Mouse (Mus musculus): ENCODE data around the gene Kpnb1.
A peak's percentile ranks its signal among the peaks of the same experiment; 100 is the strongest.

The Kpnb1 gene

DNA sequence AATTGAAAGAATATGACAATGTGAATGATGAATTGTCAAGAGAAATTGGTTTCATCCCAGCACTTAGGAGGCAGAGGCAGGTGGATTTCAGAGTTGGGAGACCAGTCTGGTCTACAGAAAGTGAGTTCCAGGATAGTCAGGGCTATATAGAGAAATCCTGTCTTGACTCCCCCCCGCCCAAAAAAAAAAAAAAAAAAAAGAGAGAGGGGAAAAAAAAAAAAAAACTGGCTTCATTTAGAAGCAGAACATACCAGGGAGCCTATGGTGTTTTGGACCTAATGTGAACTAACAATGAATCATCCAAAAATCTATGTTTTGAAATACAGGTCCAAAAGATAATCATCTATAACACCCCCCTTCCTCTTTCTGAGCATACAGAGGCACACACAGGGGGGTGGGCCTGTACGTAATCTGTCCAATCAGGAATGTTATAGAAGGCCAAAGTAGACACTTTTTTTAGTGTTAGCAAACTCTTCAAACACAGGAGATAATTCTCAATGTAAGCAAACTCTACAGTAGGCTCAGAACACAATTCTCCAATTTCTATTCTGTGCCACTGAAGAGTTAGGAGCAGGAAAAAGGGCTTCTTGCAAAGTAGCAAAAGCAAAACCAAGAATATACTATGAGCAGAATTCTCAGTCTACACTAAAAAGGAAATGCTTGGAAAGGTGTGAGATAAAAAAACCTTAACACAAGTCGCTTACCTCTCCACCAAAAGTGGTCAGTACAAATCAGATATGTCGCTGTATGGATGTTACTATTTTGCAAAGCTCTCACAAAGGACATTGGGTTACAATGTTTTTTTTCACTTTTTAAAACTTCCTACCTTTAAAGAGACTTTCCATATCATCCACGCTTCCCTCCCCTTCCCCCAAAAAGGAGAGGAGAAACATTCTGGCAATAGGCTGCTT, 1.7 kb downstream of the Kpnb1 start:
- no peak for DNase-seq

GRCm38 (mm10) chr11:97184875-97185274, 2.8 kb downstream of the Kpnb1 start:
- DNase-seq = peak; percentile 22

- no peak for DNase-seq
Observed at GRCm38 (mm10) chr11:97182446-97182845, 5.2 kb downstream of the Kpnb1 start.

GRCm38 (mm10) chr11:97181061-97181460, 6.6 kb downstream of the Kpnb1 start:
- no peak for DNase-seq

- no peak for DNase-seq
Observed at GRCm38 (mm10) chr11:97178198-97178597, 9.5 kb downstream of the Kpnb1 start.

DNA sequence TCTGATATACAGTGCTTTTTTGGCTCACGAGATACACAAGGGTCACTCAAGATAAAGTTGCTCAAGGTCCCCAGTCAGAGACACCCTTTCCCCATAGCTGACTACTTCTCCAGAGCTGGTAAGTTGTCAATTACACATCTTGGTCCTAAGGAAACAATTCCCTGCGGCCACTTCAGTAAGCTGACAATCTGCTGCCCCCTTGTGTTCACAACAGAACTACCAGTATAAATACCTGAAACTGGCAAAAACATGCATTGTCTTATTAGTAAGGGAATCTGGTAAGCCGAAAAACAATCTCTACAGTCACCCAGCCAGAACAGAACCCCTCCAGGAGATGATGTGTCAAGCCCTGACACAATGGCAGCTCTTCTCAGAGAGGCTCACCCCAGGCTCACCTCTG, 10.8 kb downstream of the Kpnb1 start:
- DNase-seq = peak; percentile 64

DNA sequence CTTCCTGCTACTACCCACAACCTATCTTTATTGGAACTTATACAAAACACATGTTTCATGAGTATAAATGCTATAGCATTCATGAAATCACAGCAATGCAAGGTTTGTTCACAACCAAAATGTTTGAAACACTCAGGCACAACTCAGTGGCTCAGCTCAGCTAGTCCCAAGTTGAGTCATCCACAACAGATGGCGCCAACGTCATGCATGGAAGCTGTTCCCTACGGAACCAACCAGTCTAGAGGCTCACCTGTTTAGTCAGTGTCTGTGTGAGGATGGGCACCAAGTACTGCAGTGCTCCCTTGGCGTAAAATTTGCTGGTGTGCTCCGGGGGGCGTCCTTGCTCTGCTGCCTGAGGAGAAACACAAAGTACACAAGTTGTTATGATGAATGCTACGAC, 12.2 kb downstream of the Kpnb1 start:
- DNase-seq = no peak

DNA sequence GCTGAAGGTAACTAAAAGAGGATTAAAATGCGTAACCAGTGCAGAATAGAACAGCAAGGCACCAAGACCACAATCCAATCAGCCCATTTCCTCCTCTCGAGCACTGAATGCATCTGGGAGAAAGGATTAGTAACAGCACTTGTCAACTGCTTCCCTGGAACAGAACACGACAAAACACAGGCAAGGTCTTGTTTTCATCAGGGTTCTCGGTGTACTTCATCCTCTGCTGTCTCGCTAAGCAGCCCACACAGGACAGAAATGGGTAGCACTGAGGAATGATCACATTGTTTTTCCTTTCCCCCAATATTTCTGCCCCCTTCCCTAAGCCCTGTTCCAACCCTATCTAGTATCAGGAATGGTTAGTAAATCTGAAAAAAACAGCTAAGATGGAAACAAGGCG, 27.3 kb downstream of the Kpnb1 start:
- DNase-seq = no peak

GRCm38 (mm10) chr11:97156999-97157398, 30.7 kb downstream of the Kpnb1 start:
- no peak for DNase-seq

DNA sequence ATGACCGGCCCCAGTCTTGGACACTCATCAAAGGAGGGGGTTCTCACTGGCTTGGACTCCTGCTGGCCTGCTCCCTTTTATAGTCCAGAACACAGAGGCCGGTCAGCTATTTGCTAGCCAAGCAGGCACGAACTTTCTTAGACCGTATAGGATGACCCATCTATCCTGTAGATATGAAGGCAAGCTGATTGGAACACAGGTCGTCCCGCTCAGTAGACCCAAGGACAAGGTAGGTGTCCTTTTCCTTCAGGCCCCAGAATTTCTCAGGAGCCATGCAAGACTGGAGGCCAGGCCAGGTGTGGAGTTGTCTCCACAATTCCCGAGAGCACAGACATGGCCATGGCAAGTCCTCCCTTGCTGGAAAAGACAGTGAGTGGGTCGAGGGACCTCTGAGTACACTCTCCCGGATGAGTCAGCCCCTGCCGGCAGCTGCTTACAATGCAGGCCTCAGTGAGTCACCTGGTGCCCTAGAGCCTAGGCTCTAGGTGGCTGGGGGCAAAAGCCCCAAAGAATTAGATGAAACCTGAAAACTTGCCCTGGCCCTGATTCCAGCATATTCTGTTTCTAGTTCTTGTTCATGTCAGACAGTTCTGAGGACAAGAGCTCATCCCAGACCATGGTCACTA, 34.9 kb downstream of the Kpnb1 start:
- DNase-seq = peak; percentile 37

GRCm38 (mm10) chr11:97152023-97152426, 35.7 kb downstream of the Kpnb1 start:
- peak; percentile 69 for DNase-seq

DNA sequence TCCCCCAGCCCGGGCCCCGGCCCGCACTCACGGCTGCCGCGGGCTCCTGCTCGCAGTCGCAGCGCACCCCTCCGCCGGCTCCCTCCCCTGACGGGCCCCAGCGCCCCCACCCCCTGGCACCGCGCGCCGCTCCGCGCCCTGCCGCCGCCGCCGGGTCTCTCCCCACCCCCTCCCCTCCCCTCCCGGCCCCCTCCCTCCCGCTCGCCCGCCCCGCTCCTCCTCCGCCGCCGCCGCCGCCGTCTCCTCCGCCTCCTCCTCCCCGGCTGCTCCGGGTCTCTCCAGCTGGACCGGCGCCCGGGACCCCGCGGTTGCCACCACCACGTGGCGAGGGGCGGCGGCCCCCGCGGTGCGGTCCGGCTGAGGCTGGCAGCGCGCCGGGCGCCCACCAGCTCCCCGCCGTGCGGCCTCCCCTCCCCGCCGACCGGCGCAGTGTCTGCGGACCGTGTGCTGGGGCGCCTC, 36.3 kb downstream of the Kpnb1 start, which contains the start of gene Tbkbp1:
TSS of gene Tbkbp1 (minus strand) at position 153 of the 459 bp plus-strand sequence.
- DNase-seq = peak; percentile 70

DNA sequence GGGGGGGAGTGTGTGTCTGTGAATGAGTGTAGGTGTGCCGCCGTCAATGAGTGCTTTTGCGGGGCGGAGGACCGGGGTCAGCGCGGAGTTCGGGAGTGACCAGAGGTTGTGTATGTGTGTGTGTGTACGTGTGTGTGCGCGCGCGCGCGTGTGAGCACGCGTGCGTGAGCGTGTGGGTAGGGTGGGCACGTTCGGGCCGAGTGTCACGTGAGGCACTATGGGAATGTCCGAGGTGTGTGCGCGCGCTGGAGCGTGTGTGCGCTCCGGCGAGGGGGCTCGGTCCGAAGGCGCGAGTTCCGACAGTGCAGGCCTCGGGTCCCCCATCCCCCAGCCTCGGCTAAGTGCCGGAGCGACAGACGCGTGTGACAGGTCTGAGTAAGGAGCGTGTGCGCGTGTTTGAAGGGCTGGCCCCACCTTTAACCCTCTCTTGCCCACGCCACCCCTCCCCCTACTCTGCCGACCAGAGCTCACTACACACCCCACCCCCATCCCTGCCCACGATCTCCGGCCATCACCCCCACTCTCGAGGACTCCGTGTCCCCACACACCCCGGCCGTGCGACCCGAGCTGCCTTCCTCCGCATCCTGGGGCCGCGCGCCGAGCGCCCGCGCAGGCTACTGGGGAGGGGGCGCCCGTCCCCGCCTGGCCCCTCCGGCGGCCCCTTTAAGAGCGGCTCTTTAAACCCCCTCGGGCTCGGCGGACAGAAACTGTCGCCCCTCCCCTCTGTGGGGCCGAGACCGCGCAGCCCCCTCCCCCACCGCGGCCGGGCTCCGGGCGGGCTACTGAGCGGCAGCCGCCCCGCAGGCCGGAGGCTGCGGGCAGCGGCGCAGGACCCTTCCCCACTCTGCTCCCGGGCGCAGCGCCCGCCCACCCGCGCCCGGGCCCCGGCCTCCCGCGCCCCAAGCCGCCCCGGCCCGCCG, 37.0 kb downstream of the Kpnb1 start:
- DNase-seq = peak; percentile 82

DNA sequence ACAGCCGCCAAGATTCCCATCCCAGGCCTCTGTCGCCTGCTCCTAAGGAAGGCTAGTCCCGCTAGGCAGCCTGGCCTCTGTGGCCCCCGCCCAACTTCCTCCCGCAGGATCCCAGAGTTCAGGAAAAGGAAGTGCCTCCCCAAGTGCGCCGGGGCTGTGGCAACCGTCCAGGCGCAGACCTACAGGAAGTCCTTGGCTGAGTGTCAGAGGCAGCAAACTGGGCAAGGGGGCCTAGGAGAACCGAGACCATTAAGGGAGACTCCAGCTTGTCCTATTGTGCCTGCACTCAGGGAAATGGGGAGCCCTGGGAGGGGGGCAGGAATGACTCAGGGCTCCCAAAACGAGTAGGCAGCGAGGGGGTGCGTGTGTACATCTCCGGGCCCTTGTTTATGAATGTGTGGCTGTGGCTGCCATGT, 37.7 kb downstream of the Kpnb1 start:
- peak; percentile 93 for DNase-seq

DNA sequence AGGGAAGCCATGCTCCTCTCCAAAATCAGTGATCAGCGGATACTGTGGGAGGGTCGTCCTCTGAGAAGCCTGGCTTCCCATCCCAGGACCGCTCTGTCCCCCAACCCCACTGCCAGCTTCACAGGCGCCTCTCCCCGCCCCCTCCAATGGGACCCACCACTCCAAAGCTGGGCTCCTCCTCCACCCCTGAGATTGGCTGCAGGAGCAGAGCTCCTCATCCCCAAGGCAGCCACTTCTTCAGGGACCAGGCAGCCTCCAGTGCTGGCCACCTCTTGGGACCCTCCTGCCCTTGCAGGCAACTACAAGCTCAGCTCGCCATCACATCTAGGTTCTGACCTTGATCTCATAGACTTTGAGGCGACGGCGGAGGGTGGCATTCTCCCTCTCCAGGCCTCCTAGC, 38.7 kb downstream of the Kpnb1 start:
- DNase-seq = no peak

DNA sequence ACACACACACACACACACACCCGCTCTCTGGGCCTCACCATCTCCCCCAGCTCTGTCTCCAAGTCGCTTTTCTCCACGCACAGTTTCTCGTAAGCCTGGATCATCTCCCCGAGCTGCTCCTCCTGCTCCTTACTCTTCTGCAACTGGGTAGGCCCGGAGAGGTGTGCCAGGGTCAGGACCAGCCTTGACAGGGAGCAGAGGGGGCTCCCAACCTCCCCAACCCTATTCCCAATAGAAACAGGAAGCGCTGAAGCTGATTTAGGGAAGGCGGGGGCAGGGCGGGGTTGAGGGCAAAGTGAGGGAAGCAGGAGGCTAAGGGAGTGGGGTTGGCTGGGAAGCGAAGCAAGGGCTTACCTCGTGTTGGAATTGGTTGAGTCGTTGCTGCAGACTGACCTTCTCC, 39.1 kb downstream of the Kpnb1 start:
- DNase-seq = no peak

DNA sequence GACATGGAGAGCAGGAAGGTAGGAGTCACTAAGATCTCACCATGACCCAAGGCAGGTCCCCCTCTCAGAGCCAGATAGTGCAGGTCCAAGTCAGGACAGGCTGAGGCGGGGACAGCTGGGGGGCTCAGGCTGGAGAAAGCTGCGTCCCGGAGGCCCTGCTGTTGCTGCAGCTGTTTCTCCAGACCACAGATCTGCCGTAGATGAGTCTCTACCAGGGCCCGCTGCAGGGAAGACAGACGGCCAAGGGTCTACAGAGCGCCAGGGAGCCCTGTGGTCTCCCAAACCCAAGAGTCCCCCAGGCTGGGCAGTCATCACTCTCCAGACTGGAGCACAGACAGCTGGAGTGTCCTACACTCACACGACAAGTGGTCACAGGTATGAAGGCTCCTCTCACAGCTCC, 40.3 kb downstream of the Kpnb1 start:
- DNase-seq = no peak

DNA sequence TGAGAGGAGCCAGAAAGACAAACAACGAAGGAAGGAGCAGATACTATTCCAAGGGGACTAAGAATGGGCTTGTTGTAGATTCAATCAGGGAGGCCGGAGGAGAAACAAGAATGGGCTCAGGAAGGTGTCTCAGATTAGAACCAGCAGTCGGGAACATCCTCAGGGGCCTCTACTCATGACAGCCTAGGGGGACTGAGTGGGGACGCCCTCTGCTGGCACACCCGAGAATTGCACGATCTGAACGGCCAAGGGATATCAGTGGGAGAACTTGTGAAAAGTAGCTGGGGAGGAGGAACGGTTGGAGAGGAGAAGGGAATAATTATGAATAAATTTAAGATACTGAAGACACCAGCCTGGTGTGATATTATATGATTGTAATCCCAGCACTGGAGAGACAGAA, 41.0 kb downstream of the Kpnb1 start:
- DNase-seq = peak; percentile 84

DNA sequence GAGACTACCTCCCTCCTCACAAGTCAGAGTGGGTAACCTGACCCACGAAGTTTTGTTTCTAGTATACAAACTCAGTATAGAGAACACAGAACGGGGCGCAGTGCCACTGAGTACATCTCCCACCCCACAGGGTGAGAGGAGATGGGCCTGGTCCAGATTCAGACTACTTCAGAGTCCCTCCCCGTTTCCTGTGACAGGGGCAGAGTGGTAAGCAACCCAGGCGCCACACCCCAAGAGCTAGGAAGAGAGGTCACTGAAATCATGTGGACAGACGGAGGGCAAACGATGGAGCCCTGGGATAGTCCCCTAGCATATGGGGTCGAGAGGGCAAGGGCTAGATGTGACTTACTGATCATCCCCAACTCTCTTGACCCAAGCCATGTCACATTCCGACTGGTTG, 41.7 kb downstream of the Kpnb1 start:
- no peak for DNase-seq

DNA sequence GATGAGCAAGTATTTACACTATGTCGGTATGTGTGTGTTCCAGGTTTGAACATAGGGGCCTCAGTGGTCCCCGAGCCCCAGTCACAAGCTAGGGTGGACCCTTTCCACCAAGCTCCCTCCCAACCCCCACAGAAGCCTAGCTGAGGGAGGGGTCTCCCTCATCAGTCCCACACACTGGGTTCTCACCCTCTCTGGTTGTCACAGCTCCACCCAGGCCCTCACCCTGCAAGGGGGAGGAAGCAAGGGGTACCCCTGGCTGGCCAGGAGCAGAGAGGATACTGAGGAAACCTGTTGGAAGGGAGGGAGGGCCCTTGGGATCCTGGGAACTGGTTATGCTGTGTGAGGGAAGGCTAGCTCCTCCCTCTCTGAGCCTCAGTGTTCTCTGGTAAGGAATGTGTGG, 42.4 kb downstream of the Kpnb1 start:
- no peak for DNase-seq

- no peak for DNase-seq
Observed at GRCm38 (mm10) chr11:97143196-97143900, 44.3 kb downstream of the Kpnb1 start.

DNA sequence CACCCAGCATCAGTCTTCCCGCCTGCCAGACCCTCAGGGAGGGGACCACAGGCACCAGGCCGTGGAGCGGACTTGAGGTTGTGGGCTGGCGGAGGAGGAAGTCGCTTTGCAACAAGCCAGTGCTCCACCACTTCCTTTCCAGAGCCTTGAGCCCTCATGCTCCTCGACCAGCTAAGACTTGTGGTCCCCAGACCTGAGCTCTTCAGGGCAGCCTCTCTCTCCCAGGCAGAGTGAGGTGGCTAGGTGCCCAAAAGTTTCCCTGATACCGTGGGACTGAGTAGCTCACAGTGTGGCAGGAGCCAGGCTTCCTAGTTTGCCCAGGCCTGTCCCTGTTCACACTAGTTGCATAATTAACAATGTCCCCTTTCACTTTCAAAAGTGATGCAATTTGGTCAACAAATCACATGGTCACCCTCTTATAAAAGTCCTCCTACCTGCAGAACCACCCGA, 45.5 kb downstream of the Kpnb1 start:
- no peak for DNase-seq
